Mouse (Mus musculus): ENCODE measurements at regions not wholly inside any gene's neighbourhood (a gene's known extent, or its start where the extent isn't known, plus 50 kb on each side); places are given as distances from the start of the nearest gene placed in this dataset.
A peak's percentile ranks its signal among the peaks of the same experiment; 100 is the strongest.
"Not testable (repeated sequence)": the region's sequence is repeated elsewhere in the genome, so short reads cannot be mapped to it uniquely, and the experiment has no call there.

DNA sequence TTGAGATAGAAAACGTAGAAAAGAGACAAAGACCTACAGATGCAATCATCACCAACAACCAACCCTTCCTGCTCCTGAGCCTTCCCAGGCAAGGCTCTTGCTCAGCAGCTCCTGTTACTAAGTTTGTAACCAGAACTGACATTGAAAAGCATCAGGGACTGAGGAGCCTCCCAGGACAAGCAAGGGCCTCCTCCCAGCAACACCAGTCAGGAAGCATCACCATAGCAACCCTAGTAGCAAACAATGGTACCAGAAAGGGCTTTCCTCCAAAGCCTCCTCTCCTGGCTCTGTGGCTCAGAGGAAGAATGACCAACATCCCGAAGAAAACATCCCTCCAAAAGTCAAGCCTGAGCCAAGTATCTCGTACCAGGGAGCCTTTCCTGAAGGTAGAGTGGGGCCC lies 1621.0 kb upstream of the Gm8797 start:
- peak; percentile 56 for DNase-seq

GRCm38 (mm10) chr3:4137976-4138375 lies 1612.6 kb upstream of the Gm8797 start:
- not testable (repeated sequence) for DNase-seq

DNA sequence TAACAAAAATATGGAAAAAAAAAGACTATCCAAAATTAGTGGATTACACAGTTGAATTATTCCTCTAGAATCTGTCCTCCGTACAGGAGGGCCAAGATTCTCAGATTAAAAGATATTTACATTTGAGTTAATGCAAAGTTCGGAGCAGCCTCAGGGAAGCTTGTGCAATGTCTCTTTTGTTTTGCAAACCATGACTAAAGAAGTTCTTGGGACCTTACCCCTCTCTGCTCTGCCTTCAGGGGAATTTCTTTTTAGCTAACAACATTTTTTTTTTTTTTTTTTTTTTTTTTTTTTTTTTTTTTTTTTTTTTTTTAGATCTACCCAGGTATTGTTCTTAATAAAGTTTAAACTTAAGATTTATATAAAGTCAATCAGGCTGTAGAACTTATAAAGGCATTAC lies 1603.6 kb upstream of the Gm8797 start:
- no peak for DNase-seq
